Mouse (Mus musculus): ENCODE measurements around the gene Frmd6.
A peak's percentile ranks its signal among the peaks of the same experiment; 100 is the strongest.

Frmd6 gene

GRCm38 (mm10) chr12:70904471-70904870, 79.2 kb downstream of the Frmd6 start:
- no peak for DNase-seq

DNA sequence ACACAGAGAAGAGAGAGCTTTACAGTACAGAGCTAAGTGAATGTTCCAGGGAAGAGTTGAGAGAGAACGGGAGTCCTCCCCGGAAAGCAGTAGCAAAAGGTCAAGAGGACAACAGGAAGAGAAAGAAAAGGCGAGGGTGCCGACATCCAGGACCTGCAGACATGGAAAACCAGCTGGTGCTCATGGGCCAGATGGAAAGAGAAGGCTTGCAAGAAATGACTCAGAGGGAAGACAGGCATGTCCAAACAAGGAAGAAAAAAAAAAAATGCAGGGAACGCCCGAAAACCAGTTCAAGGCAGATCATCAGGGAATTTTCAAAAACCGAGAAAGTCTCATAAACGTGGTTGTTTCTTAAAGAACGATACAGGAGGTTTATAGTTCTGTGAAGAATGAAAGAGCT, 81.6 kb downstream of the Frmd6 start:
- peak in 1 of 2 experiments; percentile 31 for DNase-seq

DNA sequence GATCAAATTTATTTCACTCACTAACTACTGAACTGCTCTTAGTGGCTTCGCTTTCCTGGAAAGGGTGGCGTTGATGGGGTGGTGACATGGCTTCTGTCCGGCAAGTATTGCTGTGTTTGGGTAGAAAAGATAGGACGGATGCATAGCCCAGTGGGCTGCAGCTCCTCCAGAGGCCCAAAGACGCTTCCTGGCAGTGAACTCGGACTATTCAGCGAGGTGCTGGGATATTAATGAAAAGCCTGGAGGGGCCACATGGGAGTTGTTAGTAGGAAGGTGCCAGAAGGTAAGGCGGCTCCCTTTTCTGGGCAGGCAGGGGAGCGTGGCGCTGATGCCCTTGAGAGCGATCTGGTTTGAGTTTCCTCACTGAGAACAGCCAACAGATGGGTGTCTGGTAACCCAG, 82.3 kb downstream of the Frmd6 start:
- no peak for DNase-seq

DNA sequence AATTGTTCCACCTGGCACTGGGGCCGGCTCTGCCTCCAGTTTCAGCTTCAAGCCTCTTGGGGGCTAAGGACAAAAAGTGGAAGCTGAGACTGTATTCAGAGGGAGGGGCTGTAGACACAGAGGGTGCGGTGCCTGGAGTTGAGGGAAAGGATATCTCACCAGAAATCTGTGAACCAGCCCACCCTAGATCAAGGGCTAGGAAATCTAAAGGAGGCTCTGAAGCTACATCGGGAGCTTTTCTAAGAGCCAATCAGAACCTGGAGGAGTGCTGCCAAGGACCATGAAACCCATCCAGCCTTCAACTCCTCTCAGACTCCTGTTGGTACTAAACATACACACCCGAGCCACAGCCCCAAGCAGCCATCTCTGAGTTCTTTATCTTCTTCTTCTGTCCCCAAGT, 82.8 kb downstream of the Frmd6 start:
- no peak for DNase-seq

- DNase-seq, result peak; percentile 78 to 86
Observed at GRCm38 (mm10) chr12:70910241-70910720, 85.0 kb downstream of the Frmd6 start.

DNA sequence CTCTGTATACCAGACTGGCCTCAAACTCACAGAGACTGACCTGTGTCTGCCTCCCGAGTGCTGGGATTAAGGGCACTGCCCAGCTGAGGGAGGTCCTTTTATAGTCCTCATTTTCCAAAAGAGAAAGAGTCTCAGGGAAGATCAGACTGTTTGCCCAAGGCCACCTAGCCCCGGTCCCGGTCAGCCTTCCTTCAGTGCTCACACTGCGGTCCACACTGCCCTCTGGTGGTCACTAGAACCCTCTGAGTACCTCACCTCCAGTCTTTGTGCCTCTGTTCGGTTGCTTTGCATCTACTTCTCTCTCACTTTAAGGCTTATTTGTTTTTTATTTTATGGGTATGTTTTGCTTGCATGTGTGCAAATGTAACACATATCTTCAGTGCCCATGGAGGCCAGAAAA, 85.7 kb downstream of the Frmd6 start:
- DNase-seq, result peak; percentile 81 to 85

DNA sequence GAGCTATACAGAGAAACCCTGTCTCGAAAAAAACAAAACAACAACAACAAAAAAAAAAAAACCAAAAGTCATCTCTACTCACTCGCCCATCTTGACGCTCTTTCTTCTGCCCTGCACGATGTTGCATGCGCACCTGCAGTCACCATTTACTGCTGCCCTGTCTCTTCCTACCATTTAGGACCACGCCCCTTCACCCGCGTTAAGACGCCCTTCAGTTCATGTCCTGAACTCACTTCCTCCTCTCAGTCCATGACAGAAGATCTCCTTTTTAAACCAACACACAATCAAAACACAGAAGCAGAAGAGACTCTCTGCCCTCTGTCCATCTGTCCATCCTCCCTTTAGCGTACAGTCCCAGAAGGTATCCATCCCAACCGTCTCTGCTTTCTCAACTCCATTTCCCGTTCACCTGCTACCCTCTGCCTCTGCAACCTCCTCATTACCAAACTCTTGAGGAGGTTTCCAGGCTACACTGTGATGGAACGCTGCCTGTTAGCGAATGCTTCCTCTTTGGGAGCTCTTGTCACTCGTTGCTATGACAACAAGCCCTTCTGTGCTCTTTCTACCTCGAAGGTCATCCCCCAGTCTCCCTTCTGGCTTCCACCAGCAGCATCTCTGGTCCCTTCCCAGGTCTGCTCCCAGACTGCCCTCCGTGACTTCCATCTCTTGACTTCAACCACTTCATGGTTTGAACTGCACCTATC, 86.5 kb downstream of the Frmd6 start:
- no peak for DNase-seq

DNA sequence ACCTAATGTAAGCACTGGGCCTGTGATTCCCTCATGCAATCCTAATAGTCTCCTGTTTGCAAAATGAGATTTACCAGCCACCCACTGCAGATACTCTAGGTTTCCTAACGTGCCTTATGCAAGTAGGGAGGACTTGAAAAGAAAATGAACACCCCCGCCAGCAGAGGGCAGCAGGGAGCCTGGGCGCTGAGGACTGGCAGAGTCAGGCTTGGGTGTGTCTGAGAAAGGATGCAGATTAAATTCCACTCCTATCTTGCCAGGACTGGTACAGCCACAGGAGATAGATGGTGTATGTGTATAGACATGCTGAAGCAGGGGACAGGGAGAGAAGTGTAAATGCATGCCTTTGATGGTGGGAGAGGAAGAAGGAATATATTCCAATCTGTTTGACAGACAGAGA, 88.1 kb downstream of the Frmd6 start:
- DNase-seq, result peak; percentile 81 to 86

DNA sequence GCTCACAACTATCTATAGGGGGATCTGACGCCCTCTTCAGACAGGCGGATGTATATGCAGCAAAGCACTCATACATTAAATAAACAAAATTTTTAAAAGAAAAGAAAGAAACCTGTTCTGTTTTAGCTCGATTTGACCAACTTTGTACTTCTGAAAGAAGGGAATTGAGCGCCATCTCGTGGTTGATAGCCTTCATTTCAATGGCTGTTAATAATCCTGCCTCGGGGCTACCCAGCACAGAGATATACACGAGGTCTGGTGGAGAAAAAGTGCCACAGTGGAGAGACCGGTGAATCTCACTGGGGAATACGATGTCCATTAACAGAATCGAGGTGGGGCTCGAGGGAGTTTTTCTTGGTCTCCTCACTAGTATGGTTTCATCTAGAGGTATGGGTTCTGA, 89.1 kb downstream of the Frmd6 start:
- DNase-seq, result peak in 1 of 2 experiments; percentile 40

DNA sequence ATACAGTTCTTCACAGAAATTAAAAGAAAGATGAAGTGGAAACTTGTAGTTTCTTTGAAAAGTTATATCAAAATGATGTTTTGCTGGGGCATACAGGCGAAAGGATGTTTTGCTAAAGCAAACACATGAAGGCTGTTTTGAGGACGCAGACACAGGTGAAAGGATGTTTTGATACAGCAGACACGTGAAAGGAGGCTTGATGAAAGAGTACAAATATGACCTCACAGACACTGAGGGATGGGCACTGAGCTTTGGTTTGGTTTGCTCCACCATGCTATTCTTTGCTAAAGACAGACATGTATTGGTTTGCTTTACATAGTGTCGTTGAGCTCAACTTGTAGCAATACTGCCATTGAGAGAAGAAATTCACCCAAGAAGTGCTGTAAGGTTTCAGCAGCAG, 104.5 kb downstream of the Frmd6 start:
- DNase-seq, result no peak

DNA sequence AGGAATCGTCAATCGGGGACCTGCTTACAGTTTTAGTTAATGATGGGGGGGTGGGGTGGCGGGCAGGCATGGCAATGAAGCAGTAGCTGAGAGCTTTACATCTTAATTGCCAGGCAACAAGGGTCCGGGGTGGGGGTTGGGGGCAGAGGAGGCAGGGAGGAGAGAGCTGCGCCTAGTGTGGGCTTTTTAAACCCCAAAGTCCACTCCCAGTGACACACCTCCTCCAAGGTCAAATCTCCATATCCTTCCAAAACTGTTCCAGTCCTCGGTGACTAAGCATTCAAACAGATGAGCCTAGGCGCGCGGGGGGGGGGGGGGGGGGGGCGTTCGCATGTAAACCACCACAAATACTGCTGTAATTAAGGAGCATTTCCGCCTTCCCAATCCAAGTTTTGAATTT, 111.8 kb downstream of the Frmd6 start:
- DNase-seq, result peak in 1 of 2 experiments; percentile 20

DNA sequence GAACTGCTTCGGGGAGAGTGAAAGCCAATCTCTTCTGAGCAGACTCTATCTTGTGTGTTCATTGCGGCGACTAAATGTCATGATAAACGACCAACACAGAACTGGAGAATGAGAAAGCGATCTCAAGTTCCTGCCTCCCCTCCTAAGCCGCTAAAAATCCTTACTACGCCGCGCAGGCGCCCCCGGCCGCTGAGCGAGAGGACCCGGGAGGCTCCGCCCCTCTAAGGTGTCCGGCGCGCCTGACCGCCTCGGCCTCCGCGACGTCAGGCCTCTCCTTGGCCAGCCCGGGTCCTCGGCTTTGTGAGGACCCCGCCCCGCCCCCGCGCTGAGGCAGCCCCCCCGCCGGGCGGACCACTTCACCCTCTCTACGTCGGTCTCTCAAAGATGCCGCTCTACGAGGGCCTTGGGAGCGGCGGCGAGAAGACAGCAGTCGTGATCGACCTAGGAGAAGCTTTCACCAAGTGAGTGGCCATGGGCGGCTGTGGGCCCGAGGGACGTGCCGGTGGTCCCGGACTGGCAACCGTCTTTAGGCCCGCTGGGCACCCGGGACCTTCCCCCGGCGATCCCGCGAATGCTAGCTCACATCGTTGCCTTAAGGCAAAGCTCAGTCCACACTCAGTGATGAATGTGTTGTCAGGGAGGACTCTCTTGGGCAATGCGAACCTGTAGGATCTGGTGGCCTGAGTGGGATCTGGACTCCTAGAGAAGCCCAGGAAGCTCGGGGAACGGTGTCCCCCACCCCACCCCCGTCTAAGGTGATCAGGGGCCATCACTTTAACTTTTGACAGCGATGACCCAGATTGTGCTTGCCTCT, 112.5 kb downstream of the Frmd6 start, which contains the start of gene Actr10:
Gene Actr10, plus strand, starts transcription at position 287 of the 814 bp plus-strand sequence.
- DNase-seq, result peak; percentile 90 to 92

GRCm38 (mm10) chr12:70940806-70941205, 115.5 kb downstream of the Frmd6 start:
- DNase-seq, result no peak

- no peak for DNase-seq
Observed at GRCm38 (mm10) chr12:70944181-70944580, 118.9 kb downstream of the Frmd6 start.

DNA sequence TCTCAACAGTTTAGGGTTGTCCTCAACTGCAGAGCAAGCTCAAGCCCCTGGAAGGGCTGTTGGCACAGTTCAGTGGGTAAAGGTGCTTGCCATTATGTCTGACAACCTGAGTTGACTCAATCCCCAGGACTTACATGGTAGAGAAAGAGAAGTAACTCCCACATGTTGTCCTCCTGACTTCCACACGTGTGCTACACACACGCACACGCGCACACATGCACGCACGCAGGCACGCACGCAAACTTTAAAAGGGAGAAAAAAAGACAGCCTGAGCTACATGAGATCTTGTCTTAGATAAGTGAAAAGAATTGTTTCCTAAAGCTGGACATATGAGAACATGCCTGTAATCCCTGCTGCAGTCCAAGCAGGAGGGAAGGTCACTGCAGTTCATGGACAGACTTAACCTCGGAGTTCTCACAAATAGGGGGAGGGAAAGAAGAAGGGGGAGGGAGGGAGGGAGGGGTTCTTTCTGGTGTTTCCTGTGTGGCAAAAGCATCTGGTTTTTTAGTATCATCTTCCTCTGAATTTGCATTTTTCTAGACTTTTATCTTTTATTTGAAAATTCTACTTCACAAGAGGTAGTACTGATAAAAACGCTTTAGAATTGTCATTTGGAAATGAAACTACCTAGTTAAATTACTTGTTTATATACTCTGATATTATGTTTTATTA, 121.4 kb downstream of the Frmd6 start:
- DNase-seq, result no peak

Data from lung, adult 18-20 months (tissue).